Mouse (Mus musculus) liver, adult 2 months (tissue): ENCODE data around the gene Dlgap1. TPM values are rescaled to one million over a fixed set of nuclear protein-coding genes. Genes with fewer than 3 reads are reported as not detected.

ENCODE experiments used
- DNase-seq: peaks from one replicate; pipeline ENCODE4 v3.0.0-alpha.2; 2011; ENCODE audit warnings: low read depth, low spot score; ENCODE audit errors: extremely low read depth
- H3K27ac ChIP-seq: fragments of 200-500 bp; replicated peaks from 2 replicates; pipeline ENCODE4 v1.5.1; 2012; ENCODE audit warnings: low read depth, mild to moderate bottlenecking, control low read depth, inconsistent platforms, low read length; ENCODE audit not compliant: insufficient read depth
- H3K27me3 ChIP-seq: fragments of 200-500 bp; 2 replicates; pipeline ENCODE4 v1.6.1; 2012; ENCODE audit warnings: mild to moderate bottlenecking, moderate library complexity, low read length, inconsistent platforms; ENCODE audit not compliant: control insufficient read depth, insufficient read depth
- H3K36me3 ChIP-seq: fragments of 200-500 bp; 2 replicates; pipeline ENCODE4 v1.6.1; 2012; ENCODE audit warnings: low read length, inconsistent platforms; ENCODE audit not compliant: control insufficient read depth, insufficient read depth
- H3K4me1 ChIP-seq: fragments of 200-500 bp; 2 replicates; pipeline ENCODE4 v1.6.1; 2011; ENCODE audit warnings: low read length; ENCODE audit not compliant: control insufficient read depth, insufficient read depth
- H3K4me3 ChIP-seq: fragments of 200-500 bp; 2 replicates; pipeline ENCODE4 v1.5.1; 2011; ENCODE audit warnings: low read depth, mild to moderate bottlenecking, control low read depth, low read length, moderate library complexity; ENCODE audit not compliant: insufficient read depth
- H3K79me2 ChIP-seq: fragments of 200-500 bp; 2 replicates; pipeline ENCODE4 v1.6.1; 2012; ENCODE audit warnings: inconsistent platforms, mild to moderate bottlenecking, low read length, moderate library complexity; ENCODE audit not compliant: control insufficient read depth, insufficient read depth
- H3K9ac ChIP-seq: fragments of 200-500 bp; 2 replicates; pipeline ENCODE4 v1.6.1; 2012; ENCODE audit warnings: low read depth, mild to moderate bottlenecking, control low read depth, inconsistent platforms, low read length
- CTCF ChIP-seq: fragments of 200-500 bp; IDR thresholded peaks from 2 replicates; pipeline ENCODE4 v1.5.1; 2011; ENCODE audit warnings: low read depth, low read length, control low read depth
- POLR2A ChIP-seq: fragments of 200-500 bp; IDR thresholded peaks from 2 replicates; pipeline ENCODE4 v1.6.1; 2011; ENCODE audit warnings: low read length, control low read depth; ENCODE audit not compliant: insufficient read depth; ENCODE audit errors: extremely low read depth
- WGBS: fragments of 180-500 bp; shearing (Covaris S2); methylation state at CpG from one replicate; pipeline ENCODE4 v1.1.7; 2018; 5-methylcytosine and 5-hydroxymethylcytosine counted together
- polyA plus RNA-seq: library from polyadenylated mRNA; depleted of rRNA; stranded (reverse); fragments of >200 nt; gene quantifications from 2 replicates; pipeline ENCODE4 v1.2.3, GENCODE M21; 2012
- total RNA-seq: library from RNA; depleted of rRNA; stranded (reverse); fragments of >200 nt; gene quantifications from 2 replicates; pipeline ENCODE4 v1.2.3, GENCODE M21; 2014

The Dlgap1 gene
- total and polyA plus RNA-seq, 2 experiments = 0.55 to 1.5 TPM

GRCm38 (mm10) chr17:70613897-70614296, 645.0 kb downstream of the Dlgap1 start:
- H3K79me2 ChIP-seq = no peaks in the 10 kb centered on the region
- WGBS = 77% methylated on average over 7 of the region's 7 CpGs
- no peaks in the 10 kb centered on the region for H3K36me3 ChIP-seq
- no peak overlapping the region for H3K4me3 ChIP-seq
- H3K27me3 ChIP-seq = no peaks in the 10 kb centered on the region
- no peaks in the 10 kb centered on the region for H3K4me1 ChIP-seq
- H3K9ac ChIP-seq = no peak overlapping the region
- TF ChIP-seq CTCF = no peak
- no peak for TF ChIP-seq POLR2A
- no peak for DNase-seq
- H3K27ac ChIP-seq = no peak overlapping the region

- TF ChIP-seq CTCF (no peak), POLR2A (no peak)
- Histone ChIP-seq H3K4me1 (no peaks in the 10 kb centered on the region), H3K79me2 (no peaks in the 10 kb centered on the region), H3K27ac (no peak overlapping the region), H3K36me3 (no peaks in the 10 kb centered on the region), H3K4me3 (no peak overlapping the region), H3K9ac (no peak overlapping the region), H3K27me3 (no peaks in the 10 kb centered on the region)
- DNase-seq = no peak
- WGBS = 90% methylated on average over 5 of the region's 5 CpGs
Observed at GRCm38 (mm10) chr17:70614407-70615060, 645.7 kb downstream of the Dlgap1 start.

GRCm38 (mm10) chr17:70622493-70622892, 653.6 kb downstream of the Dlgap1 start:
- Histone ChIP-seq H3K27ac (no peak overlapping the region), H3K9ac (no peak overlapping the region), H3K36me3 (no peaks in the 10 kb centered on the region), H3K27me3 (no peaks in the 10 kb centered on the region), H3K79me2 (no peaks in the 10 kb centered on the region), H3K4me3 (no peak overlapping the region), H3K4me1 (no peaks in the 10 kb centered on the region)
- WGBS = 84% methylated on average over 8 of the region's 8 CpGs
- no peak for TF ChIP-seq CTCF
- TF ChIP-seq POLR2A = no peak
- no peak for DNase-seq

- H3K27me3 ChIP-seq = no peaks in the 10 kb centered on the region
- TF ChIP-seq CTCF (no peak), POLR2A (no peak)
- no peak overlapping the region for H3K4me3 ChIP-seq
- no peaks in the 10 kb centered on the region for H3K4me1 ChIP-seq
- WGBS = 85% methylated on average over 9 of the region's 9 CpGs
- H3K79me2 ChIP-seq = no peaks in the 10 kb centered on the region
- H3K36me3 ChIP-seq = no peaks in the 10 kb centered on the region
- H3K27ac ChIP-seq = no peak overlapping the region
- no peak overlapping the region for H3K9ac ChIP-seq
- no peak for DNase-seq
Observed at GRCm38 (mm10) chr17:70626396-70626795, 657.5 kb downstream of the Dlgap1 start.

GRCm38 (mm10) chr17:70626925-70627324, 658.1 kb downstream of the Dlgap1 start:
- Histone ChIP-seq H3K79me2 (no peaks in the 10 kb centered on the region), H3K36me3 (no peaks in the 10 kb centered on the region), H3K9ac (no peak overlapping the region), H3K4me3 (no peak overlapping the region), H3K4me1 (no peaks in the 10 kb centered on the region), H3K27me3 (no peaks in the 10 kb centered on the region), H3K27ac (no peak overlapping the region)
- DNase-seq = no peak
- TF ChIP-seq CTCF (no peak), POLR2A (no peak)
- WGBS = 82% methylated on average over 6 of the region's 6 CpGs

GRCm38 (mm10) chr17:70629653-70630378, 660.9 kb downstream of the Dlgap1 start:
- no peaks in the 10 kb centered on the region for H3K36me3 ChIP-seq
- no peak for DNase-seq
- H3K9ac ChIP-seq = no peak overlapping the region
- no peaks in the 10 kb centered on the region for H3K79me2 ChIP-seq
- H3K27me3 ChIP-seq = no peaks in the 10 kb centered on the region
- H3K27ac ChIP-seq = no peak overlapping the region
- TF ChIP-seq CTCF = no peak
- no peak for TF ChIP-seq POLR2A
- no peaks in the 10 kb centered on the region for H3K4me1 ChIP-seq
- H3K4me3 ChIP-seq = no peak overlapping the region
- WGBS = 69% methylated on average over 6 of the region's 6 CpGs
